Mouse (Mus musculus) layer of hippocampus, postnatal 36 days (tissue): ENCODE results near the gene Olfr412. TPM values are rescaled to one million over a fixed set of nuclear protein-coding genes. Genes with fewer than 3 reads are reported as not detected.

Source experiments
- DNase-seq, 2 experiments: peaks; one replicate each; pipeline ENCODE4 v3.0.0; 2022
- total RNA-seq, 2 experiments: library from RNA; stranded (reverse); gene quantifications; 2 replicates each; pipeline ENCODE4 v1.2.3; 2021

Olfr412 gene
- not detected for total RNA-seq

DNA sequence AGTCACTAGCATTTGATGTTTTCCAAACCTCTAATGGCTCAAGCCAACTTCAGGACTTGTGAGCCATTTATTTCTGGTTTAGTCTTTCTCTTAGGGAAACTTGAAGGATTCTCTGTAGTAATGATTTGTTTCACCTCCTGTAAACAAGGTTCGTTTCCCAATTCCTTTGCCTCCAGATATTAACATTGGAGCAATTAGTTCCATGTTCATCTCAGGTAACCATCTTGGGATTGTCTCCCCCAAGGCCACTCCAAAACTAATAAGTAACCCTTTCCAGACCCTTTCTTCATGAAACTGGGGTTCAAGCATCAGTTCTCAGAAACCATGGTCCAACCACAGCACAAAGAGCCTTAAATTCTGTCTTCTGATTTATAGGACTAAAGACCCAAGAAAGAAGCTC, at the start of gene Olfr412:
Gene Olfr412, plus strand, starts transcription at position 301 of the 400 bp plus-strand sequence.
- no peak for DNase-seq

DNA sequence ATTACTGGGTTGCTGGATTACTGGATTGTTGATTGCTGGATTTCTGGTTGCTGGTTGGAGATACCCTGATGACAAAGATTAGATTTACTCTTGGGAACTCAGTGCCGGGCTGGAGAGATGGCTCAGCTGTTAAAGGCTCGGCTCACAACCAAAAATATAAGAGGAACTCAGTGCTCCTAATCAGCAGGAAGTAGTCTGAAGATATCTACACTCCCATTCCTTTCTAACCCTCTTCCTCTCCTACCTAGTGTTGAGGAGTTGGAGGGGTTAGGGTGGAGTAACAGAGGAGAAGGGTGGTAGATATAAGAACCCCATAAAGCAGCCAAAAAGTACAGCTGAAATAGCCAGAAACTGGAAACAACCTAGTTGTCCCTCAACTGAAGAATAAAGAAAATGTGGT, 35.8 kb upstream of the Olfr412 start:
- no peak for DNase-seq

DNA sequence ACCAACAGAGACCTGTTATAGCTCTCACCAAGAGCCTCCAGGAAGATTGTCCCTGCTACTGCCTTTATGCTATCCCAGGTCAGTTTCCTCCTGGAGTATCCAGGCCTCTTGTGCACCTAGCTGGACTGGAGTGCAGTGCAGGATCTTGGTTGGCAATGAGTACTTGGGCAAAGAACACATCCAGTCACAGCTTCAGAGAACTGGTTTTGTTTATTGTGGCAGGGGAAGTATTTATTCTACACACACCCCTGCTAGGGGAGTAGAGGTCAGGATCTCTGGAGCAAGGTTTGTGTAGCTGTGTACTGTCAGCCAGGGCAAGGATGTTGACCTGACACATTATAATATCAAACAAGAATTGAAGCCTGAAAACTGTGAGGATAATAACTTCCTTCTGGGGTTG, 33.1 kb upstream of the Olfr412 start:
- DNase-seq, result no peak

DNA sequence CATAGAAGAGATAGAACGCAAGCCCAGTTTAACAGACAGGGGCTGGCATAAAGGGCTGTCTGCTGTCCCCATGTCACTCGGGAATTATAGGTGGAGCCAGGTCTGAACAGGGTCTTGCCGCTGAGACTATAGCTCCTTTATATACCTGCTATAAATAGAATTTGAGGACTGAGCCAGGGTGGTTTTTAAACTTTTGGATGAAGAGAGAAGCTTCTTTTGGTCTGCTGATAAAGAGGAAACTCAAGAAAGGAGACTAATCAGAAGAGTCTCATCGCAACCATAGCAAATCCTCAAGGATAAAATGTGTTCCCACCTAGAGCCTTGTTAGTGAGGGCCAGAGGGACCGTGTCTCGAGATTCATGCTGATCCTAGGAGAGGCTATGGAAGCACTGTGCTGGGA, 23.9 kb upstream of the Olfr412 start, which contains the start of gene Olfr410:
Gene Olfr410, minus strand, starts transcription at position 101 of the 400 bp plus-strand sequence.
- no peak for DNase-seq

DNA sequence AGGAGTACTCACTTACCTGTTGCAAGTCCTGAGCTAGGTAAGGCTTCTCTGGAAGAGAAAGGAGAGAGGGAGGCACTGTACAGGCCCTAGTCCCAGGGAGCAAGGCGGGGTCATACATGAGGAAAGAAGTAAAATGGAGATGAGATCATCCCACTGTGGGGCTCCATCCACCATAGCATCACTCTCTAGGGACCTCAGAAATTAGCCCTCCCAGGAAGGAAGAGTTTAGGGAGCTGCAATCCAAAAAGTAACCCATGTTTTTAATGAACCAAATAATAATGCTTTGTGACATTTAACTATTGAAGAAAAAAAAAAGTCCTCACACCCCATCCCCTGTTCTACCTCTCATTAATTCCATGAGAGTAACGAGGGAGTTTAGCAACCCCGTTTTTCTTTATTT, 9.3 kb upstream of the Olfr412 start, which contains the start of gene Olfr411:
Gene Olfr411, minus strand, starts transcription at position 101 of the 400 bp plus-strand sequence.
- DNase-seq, result no peak

DNA sequence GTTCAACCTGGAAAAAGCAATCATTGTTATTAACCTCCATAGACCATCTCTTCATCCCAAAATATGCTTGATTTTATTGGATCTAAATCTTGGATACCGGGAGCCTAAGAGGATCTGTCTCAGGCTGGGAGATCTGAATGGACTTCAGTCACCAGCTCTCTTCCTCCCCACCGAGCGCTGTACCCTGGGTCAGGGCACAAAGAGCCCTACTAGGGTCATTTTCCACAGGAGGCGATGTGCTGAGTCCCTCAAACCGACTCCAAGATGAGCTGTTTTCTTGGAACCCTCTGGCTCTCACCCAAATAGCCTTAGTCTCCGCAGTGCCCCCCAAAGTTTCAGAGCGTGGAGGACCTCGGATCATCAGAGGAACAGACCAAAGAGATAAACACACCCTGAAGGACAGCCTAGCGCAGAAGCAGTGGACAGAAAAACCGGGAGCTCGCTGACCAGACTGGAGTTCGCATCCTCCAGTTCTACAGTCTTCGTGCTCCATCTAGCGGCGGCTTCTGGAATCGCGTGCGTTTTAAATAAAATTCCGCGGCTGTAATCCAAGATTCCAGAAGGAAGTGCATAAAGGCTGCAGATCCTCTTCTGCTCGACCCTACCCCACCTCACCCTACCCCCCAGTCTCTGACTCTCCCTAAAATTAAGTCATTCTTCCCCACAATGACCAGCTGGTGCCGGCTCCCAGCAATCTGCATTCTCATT, 9.7 kb downstream of the Olfr412 start:
- peak; percentile 75 to 79 for DNase-seq

DNA sequence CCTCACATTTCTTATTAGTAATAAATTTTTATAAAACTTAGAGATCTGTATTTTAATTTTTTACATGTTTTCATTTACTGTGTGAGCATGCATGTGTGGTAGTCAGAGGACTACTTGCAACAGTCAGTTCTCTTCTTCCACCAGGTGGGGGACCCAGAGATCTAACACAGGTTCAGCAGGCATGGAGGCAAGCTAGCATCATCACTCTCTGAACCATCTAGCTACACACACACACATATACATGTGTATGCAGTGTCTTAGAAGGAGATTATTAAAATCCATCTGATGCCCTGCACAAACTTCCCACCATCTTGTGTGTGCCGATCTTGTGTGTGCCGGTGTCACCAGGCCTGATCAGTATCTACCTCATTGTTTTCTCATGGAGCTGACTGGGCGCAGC, 15.0 kb downstream of the Olfr412 start:
- peak; percentile 54 to 55 for DNase-seq

DNA sequence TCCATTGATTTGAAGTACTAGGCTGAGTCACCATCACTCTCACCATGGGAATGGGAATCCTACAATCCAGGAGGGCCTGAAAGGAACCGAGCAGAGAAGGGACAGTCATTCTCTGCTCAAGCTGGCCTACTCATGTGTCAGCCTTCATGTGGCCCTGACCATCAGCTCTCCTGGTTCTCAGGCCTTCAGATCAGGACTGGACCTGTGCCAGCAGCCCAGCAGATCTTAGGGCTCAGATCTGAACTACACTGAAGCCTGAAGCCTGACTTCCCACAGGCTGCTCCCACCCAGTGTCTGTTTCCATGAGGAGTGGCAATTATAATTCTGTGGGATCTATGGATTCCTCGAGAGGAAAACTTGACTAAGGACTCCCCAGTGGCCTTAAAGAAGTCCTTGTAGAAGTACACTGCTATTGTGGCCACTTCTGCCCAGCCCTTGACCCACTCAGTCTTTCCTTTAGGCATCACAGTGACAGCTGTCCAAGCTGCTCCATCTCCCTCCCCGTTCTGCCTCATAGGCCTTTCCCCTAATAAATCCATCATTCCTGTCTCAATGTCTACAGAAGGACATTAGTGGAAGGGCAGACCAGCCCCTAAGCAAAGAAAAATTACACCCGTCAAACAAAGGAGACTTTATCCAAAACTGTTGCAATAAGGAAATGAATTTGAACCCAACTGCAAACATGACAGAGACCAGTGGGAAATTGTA, 17.5 kb downstream of the Olfr412 start:
- no peak for DNase-seq

DNA sequence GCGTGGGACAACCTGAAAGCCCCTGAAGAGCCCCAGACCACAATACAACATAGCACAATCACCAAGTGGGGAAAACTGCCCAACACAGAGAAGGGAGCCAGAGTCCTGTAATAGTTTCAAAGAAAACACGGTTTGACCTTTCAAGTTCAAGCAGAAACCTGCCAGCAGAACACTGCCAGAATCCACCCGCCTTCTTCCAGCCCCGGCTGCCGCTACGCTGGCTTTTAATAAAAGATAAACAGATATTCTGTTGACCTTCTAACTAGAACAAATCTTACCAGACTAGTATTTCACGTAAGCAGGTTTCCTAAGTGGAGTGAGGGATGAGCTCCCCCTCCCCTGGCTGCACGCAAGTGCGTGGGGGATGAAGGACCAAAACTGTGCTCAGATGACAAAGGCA, 23.8 kb downstream of the Olfr412 start:
- DNase-seq, result peak in 1 of 2 experiments; percentile 26

DNA sequence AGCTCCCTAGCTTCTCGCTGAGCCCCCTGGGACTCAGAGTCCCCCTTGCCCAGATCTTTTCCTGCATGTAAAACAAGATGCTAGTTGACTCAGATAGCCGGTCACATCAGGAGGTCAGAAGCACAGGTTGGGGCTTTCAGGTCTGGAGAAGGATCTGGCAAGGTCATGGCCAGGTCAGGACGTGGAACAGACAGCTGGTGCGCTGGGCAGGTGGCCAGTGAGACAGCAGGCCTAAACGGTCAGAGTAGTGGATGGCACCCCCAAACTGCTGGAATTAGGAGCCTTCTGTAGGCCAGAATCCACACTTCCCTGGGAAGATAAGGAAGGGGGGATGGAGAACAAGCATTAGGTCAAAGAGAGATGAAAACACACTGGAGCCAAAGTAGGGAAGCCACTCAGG, 25.3 kb downstream of the Olfr412 start:
- no peak for DNase-seq

DNA sequence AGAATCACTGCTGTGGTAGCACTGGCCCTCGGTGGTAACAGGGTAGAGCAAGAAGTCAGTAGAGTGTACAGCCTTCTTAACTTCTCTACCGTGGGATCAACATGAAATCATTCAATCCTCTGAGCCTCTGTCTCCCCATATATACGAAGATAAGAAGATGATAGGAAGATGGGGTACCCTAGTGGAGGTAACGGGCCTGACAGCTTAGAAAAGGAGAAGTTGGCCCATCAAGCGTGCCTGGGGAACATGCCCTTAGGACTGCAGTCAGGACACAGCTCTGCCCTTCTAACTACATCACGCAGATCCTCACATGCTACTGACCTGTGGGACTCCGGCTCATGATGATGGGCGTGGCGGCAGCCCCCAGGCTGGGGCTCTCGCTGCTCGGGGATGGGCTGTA, 30.0 kb downstream of the Olfr412 start:
- DNase-seq, result no peak

DNA sequence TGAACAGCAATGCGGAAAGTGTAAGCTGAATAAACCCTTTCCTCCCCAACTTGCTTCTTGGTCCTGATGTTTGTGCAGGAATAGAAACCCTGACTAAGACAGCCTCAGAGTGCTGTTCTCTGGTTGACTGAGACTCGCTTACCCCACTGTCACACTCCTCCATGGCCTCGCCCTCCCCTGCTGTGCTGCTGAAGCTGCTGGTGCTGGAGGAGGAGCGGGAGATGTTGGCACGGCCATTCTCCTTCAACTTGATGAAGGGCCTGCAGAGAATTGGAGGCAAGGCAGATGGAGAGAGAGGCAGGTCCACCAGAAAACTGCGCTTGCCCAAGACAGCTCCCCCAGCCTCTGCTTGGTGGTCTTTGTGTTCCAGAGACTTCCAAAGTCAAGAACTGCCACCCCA, 31.0 kb downstream of the Olfr412 start:
- no peak for DNase-seq

DNA sequence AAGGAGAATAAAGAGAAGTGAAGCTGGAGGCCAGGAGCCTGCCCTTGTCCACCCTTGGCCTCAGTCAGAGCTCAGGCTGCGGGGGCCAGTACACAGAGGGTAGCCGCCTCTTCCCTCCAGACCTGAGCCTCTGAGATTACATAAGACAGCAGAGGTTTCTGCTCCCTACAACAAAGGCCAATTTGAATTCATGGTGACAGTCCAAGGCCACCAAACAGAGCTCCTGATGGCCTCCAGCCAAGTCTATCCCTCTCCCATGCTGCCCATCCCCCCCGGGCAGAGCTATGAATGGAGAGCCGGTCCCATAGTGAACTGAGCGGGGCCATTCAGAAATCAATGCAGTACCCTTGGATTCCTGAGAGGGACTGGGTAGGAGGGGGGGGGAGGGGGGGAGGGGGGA, 31.6 kb downstream of the Olfr412 start:
- no peak for DNase-seq

DNA sequence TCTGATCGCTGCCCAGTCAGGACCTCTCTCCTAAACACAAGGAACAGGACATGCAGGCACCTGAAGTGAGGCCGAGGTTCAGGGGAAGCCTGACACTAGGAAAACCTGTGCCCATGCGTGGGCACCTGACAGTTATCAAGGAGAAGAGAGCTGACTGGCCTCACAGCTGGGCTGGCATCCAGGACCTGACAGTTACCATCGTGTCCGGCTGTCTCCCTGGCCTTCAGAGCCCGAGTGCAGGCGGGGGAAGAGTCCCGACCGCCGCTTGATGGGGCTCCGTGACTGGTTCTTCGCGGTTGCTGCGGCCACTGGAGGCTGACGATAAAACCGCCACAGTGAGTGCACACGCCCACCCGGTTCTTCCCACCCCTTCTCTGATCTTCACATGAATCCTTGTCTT, 33.7 kb downstream of the Olfr412 start:
- DNase-seq, result no peak

DNA sequence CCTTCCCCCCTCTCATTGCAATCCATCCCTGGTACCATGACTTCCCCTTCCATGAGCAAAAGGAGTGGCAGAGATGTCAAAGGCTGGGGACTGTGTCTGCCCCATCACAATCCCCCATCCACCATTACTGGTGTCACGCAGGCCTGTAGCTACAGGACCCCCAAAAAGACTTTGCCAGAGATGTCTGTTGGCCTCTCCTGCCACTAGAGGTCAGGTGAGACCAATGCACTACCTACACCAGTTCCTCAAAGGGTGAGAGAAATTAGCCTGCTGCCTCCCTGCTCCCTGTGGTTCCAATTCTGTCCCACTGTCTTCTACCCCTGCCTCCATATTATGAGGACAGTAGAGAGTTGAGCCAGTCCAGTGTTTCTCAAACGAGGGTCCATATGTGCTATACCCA, 40.3 kb downstream of the Olfr412 start:
- no peak for DNase-seq

DNA sequence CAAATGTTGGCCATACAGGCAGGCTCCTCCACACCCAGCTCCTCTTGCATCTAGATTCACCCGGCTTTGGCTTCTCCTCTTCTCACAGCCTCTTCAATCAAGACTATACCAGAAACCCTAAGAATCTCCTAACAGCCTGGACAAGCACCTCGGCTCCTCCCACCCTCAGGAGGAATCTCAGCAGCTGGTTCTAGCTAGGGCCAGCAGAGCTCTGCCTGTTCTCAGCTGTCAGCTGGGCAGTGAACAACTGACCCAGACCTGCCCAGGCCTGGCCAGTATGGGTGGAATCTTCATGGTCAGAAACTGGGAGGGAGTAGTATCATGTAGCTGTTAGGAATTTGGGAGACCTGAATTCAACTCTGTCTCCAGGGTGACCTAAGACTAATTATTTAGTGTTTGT, 42.3 kb downstream of the Olfr412 start:
- no peak for DNase-seq

DNA sequence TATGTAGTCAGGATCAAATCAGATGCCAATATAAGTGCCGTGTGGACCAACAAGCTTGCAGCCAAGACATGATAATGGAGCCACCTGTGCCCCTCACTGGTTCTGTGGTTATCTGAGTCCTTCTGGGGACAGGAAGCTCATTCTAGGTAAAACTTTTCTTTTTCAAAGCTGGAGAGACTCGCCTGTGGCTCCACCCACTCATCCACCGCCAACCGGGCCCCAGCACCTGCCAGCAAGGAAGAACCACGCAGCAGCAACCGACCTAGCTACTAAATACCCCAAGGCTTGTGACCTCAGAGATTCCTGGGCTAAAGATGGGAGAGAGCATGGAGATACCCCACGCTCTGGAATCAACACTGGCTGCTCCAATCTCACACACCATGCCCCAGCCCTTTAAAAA, 43.3 kb downstream of the Olfr412 start:
- DNase-seq, result no peak

DNA sequence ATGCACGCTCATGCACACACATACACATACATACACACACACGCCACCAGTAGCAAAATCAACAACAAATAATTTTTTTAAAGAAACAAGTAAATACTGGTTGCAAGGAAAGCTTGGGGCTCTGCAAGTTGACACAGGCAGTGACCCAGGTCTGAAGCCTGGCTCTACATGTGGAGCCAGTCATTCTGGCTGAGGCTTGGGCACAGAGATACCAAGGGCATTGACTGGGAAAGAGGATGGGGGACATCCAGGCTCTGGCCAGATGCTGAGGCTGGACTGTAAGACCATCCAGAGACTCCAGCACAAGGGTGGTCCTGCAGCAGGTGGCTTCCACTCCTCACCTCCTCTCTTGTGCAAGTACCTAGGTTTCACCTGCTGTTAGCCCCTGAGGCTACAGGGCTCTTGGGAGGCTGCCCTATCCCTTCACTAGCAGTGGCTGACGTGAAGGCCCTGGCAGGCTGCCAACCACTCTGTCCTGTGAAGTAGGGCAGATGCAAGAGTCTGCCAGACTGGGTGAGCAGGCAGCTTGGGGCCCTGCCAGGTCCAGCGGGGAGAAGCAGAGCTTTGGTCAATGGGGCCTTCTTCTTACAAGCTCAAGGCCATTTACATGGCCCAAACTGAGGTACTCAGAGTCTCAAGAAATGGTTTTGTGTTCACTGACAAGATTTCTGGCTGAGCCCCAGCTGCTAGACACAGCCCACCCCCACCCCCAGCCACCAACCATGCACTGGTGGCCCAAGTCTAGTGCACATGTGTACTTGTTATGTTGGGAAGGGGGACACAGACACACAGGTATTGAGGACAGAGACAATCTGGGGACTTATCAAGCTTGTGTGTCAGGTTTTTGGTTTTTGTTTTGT, 46.9 kb downstream of the Olfr412 start:
- DNase-seq, result peak; percentile 82 to 86

DNA sequence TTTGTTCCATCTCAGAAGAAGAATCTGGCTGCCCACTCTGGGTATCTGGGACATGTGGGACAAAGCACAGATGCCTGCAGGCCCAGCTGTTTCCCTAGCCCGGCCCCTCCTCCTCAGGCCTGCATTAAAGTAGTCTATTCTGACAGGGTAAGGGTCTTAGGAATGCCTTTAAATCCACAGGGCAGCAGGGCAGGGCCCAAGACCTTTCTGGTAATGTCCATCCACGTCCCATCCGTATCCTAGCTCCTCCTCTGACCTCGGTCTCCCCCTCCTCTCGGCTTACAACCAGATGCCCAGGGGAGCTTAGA, 47.5 kb downstream of the Olfr412 start:
- peak in 1 of 2 experiments; percentile 17 for DNase-seq

DNA sequence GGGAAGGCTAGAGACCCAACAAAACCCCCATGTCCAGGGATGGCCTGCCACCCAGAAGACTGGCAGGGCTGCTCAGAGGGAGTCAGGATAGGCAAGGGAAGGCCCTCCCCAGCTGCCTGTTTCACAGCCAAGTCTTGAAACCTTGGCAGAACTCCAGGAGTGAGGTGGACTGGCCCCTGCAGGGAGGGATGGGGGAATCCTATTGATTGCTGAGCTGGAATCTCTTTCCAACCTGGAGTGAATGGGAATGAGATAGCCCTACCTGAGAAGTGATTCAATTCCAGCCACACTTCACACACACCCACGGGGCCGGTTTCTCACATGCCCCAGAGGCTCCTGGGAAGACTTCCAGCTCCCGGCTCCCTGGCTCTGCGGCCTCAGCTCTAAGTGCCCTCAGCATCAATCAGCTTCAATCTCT, 47.9 kb downstream of the Olfr412 start:
- DNase-seq, result peak; percentile 38 to 43

DNA sequence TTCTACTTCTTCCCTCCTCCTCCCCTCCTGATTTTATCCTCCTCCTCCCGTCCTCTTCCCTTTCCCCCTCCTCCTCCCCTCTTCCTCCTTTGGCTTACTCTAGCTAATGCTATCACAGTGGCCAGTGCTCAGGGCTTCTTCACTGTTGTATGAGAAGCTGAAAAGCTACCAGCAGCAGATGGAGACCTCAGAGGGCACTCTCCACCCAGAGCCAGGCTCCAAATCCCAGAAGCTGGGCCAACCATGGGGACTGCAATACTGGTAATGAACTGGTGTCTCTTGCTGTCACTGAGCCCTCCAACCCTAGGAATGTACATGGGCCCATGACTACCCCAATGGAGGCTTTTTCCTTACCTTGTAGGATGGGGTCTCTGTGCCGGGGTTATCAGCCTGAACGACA, 50.1 kb downstream of the Olfr412 start:
- no peak for DNase-seq

DNA sequence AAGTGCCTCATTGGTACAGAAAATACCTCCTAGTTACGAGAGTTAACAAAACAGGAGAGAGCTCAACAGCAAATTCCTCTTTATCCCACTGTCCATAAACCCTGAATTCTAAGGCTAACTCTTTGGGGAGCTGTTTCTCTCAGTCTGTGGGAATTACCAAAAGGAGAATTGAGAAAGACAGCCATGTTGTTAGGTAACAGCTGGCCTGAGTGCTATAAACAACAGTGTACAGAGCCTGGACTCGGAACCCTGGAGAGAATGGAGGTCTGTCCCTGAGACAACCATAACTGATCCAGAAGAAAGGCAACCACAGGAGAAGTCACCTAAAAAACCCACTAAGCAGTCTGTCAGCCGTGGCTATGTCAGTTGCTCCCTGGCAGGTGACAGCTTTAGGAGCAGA, 50.6 kb downstream of the Olfr412 start:
- DNase-seq, result no peak

DNA sequence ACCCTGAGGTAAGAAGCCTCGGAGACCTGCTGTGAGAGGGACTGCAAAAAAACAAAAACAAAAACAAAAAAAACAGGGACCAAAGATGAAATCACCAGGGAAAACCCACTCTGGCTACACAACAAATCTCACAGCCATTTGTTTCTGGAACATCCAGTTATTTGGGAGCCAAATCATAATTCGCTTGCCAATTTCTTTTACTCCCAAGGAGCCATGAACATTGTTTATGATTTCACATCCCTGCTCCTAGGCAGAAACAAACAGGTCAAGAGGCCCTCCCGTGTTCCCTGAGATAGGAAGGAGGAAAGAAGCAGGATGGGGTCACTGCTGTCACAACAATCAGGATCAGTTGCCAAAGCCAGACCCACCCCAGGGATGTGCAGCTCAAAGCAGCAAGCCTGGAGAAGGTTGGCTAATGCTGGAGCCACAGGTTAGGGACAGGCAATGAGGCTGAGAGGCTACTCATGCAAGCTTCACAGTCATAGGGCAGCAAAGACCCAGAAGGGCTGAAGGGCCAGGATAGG, 51.6 kb downstream of the Olfr412 start:
- DNase-seq, result peak in 1 of 2 experiments; percentile 20
